Mouse (Mus musculus) cerebellum, postnatal 4 days (tissue): ENCODE data around the gene Slc35a3.
"Not testable (repeated sequence)": the region's sequence is repeated elsewhere in the genome, so short reads cannot be mapped to it uniquely, and the experiment has no call there.

Experiments used
- DNase-seq, 2 experiments: peaks; one replicate each; pipeline ENCODE4 v3.0.0; 2022; ENCODE audit warnings: low spot score in 2 of 2, mixed read lengths in 1 of 2

Slc35a3 gene

GRCm38 (mm10) chr3:116698786-116699185 is 13.8 kb downstream of the Slc35a3 start:
- no peak for DNase-seq

- no peak for DNase-seq
Observed at GRCm38 (mm10) chr3:116695666-116695985, 17.0 kb downstream of the Slc35a3 start.

DNA sequence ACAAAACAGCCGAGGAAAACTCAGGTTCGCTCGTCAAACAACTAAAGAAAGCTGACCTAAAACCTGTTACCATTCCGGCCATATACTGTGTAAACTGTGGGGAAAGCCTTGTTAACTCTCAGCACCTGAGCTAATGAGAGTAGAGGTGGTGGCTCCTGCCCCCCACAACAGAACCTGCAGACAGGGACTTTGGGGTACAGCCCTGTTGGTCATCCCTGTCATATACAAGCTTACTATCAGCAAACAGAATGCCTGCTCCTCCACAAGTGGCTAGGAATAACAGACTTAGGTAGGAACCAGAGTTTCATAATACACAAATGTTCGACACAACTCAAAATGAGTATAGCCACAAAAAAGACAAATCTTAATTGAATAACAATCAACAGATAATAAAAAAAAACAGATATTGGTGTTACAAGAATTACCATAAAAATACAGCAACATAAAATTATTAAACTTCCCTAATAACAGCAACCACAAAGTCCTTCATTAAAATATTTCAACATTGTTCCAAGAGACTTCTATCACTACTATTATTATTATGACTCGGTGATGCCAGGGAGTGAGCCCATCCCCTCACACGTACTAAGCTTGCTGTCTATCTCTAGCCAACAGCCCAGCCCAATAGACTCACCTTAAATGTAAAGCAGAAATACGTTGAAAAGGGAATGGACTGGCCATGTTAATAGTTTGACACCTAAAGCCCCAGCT is 17.5 kb downstream of the Slc35a3 start:
- DNase-seq: no peak

DNA sequence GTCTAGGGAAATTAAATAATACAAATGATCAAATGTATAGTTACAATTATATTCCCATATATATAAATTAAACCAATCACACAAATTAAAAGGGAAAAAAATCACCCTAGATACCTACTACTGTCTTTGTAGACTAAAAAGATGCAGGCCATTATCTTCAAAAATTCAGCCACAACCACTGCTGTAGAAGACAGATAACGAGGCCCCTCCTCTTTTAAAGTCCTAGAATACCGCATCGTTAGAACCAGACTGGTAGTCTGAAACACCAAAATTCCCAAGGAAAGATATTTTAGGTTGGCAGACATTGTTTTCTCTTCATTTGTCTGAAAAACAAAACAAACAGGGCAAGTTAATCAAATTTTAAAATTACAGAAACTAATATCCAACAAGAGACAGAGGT is 18.3 kb downstream of the Slc35a3 start:
- DNase-seq: no peak

- no peak for DNase-seq
Observed at GRCm38 (mm10) chr3:116681160-116681559, 31.5 kb downstream of the Slc35a3 start, which contains the start of gene Gm43191. Gene Gm43191, minus strand, starts transcription at chr3:116681260.

DNA sequence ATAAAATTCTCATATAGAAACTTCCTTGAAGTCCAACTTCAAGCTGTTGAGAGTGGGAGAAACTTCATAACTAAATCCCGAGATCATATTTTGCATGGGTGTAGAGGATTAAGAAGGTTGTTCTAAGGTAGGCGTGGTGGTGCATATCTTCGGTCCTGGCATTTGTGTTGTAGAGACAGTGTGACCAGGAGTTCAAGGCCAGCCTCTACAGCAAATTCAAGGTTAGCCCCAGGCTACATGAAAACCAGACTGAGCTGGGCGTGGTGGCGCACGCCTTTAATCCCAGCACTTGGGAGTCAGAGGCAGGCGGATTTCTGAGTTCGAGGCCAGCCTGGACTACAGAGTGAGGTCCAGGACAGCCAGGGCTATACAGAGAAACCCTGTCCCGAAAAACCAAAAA is 48.4 kb downstream of the Slc35a3 start:
- not testable (repeated sequence) for DNase-seq

DNA sequence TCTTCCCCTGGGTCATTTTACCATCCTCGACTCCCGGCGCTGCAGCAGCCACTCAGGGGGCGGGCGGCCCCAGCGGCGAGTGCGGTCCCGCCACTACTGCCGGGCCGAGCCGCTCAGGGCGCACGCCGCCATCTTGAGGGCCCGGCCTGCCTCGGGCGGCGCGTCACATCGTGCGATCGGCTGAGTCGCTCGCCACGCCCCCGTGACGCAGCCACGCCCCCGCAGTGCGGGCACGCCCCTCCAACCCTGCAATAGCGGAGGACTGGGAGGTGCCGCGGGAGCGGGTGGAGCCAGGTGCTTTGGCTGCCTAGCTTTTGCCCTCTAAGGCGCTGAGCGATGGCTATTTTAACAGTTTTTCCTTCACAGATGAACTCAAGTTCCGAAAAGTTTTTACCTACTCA is 50.2 kb downstream of the Slc35a3 start, which contains the start of gene Mfsd14a:
Mfsd14a (minus strand) TSS at position 215 of the 401 bp plus-strand sequence.
- peak; percentile 92 to 98 for DNase-seq

DNA sequence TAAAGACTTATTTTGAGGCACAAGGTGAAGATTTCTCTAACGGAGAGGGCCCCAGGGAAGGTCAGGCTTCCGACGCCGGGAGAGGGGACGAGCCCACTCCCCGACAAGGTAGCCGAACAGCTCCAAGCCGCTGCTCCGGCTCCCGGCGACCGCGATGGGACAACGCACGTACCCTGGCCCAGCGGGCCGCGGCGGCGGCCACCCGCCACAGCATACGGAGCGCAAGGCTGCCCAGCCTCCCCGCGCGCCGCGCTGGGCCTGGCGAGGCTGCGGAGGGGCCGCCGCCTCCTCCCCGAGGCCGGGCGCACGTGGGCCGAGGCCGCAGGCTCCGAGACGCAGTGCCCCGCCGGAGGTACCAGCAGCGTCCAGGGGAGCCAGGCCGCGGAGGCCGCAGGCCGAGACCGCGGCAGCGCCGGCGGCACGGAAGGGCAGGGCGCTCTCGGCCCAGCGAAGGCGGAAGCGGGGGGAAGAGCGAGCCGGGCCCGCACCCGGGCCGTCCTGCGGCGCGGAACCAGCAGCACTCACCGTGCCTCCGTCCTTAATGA is 50.7 kb downstream of the Slc35a3 start:
- DNase-seq: peak in 1 of 2 experiments; percentile 31

GRCm38 (mm10) chr3:116661288-116661869 is 51.3 kb downstream of the Slc35a3 start:
- DNase-seq: no peak

- DNase-seq: no peak
Observed at GRCm38 (mm10) chr3:116659856-116660430, 52.7 kb downstream of the Slc35a3 start.

DNA sequence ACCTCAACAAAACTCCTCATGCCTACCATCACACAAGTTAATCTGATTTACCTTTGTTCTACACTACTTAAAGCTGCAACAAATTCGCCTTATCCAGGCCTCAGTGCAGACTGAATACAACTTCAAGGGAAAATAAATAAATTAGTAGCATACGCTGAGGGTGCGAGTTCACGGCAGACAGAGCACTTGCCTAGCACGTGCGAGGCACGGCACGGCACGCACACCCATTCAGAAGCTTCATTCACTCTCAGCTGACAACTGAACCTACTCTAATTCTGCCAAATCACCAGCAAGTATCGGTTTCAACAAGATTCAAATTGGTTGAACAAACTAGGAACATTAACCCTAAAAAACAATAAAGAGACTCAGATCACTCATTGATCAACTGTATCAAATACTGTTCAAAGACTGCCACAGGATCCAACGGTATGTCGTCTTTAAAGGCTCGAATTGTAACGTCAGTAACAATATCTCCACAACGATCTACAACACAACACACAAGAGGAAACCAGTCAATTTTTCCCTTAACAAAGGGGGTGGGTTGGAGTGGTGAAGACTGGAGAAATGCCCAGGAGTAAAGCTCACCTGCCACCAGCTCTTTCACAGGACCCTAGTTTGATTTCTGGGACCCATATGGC is 53.6 kb downstream of the Slc35a3 start:
- no peak for DNase-seq

DNA sequence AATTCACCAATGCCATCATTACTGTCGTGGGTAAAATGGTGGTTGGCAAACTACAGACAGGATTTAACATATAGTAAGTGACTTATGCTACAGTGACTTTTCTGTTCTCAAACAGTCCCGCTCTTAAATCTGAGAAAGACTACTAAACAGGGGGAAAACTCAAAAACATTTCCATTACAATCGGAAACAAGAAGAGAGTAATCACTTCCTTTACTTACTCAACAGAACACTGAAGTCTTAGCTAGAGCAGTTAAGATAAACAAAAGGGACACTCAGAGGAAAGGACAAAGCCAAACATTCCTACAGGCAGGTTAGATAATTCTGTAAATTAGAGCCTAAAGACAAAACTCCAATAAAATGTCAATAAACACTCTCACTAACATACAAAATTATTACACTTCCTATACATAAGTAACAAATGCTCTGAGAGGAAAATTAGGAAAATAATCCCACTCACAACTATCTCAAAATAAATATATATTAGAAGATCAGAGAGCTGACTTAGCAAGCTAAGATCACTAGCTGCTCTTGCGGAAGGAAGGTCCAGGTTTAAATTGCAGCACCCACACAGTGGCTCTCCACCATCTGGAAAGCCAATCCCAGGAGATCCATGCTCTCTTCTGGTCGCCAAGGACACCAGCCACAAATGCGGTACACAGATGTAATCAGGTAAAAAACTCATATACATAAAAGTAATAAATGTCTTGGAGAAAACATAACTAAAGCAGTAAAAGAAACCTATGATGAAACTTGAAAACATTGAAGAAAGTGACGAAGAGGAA is 56.3 kb downstream of the Slc35a3 start:
- DNase-seq: no peak

GRCm38 (mm10) chr3:116654051-116654450 is 58.6 kb downstream of the Slc35a3 start:
- not testable (repeated sequence) for DNase-seq

GRCm38 (mm10) chr3:116653278-116653945 is 59.2 kb downstream of the Slc35a3 start:
- no peak for DNase-seq

DNA sequence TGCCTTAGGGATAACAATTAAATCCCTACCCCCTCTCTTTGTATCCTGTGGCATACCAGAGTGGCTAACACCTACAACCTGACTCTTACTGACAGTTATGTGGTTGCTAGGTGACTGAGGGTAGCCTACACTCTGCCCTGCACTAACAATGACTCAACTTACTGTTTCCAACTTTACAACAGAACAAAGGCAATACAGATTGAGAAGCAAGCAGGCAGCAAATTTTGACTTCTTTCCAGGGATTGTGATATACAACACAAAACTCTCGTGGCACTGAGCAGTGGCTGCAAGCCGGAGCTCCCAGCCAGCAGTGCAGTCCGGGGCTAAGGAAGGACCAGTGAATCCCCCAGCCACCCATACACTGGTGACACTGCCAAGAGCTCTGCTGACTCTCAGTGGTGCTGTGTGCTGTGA is 60.6 kb downstream of the Slc35a3 start:
- DNase-seq: no peak

DNA sequence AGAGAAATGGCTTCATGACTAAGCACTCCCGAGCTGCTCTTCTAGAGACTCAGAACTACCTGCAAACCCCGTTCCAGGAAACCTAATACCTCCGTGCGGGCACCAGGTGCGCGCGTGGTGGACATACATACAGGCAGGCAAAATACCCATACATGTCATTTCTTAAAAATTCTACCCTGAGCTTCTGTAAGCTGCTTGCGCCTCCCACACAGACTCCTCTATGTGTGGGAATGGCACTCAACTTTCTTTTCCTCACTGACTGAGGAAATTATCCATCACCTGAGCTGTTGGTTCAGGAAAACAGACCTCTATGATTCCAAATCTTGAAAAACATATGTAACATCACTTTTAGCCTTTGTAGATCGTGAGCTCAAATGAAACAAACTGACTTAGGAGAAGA is 61.9 kb downstream of the Slc35a3 start:
- no peak for DNase-seq

GRCm38 (mm10) chr3:116648805-116649204 is 63.8 kb downstream of the Slc35a3 start:
- no peak for DNase-seq

GRCm38 (mm10) chr3:116646387-116646786 is 66.2 kb downstream of the Slc35a3 start:
- no peak for DNase-seq

- DNase-seq: no peak
Observed at GRCm38 (mm10) chr3:116642373-116642772, 70.3 kb downstream of the Slc35a3 start.

- no peak for DNase-seq
Observed at GRCm38 (mm10) chr3:116641811-116642371, 70.7 kb downstream of the Slc35a3 start.

DNA sequence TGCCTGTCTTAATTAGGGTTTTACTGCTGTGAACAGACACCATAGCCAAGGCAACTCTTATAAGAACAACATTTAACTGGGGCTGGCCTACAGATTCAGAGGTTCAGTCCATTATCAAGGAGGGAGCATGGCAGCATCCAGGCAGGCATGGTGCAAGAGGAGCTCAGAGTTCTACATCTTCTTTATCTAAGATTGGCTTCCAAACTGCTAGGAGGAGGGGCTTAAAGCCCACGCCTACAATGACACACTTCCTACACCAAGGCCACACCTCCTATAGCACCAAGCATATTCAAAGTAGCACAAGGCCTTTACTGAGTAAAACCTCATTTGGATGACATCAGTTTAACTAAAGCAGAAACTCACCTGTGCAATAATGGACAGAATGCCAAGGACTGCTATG is 72.6 kb downstream of the Slc35a3 start:
- DNase-seq: no peak
